Mouse (Mus musculus) testis, adult 10 weeks (tissue): ENCODE measurements around the gene Cdv3. TPM values are rescaled to one million over a fixed set of nuclear protein-coding genes. Genes with fewer than 3 reads are reported as not detected.

Experiments
- polyA plus RNA-seq: library from polyadenylated mRNA; stranded (reverse); fragments of 350-450 nt; fragmentation: Illumina TruSeq; extraction: RNeasy Lipid Tissue Mini Kit (QIAGEN cat#74804); gene quantifications from one replicate; pipeline ENCODE4 v1.2.3, GENCODE M21; 2014; ENCODE audit warnings: low read depth, low replicate concordance

The Cdv3 gene
- polyA plus RNA-seq, result 498 TPM

DNA sequence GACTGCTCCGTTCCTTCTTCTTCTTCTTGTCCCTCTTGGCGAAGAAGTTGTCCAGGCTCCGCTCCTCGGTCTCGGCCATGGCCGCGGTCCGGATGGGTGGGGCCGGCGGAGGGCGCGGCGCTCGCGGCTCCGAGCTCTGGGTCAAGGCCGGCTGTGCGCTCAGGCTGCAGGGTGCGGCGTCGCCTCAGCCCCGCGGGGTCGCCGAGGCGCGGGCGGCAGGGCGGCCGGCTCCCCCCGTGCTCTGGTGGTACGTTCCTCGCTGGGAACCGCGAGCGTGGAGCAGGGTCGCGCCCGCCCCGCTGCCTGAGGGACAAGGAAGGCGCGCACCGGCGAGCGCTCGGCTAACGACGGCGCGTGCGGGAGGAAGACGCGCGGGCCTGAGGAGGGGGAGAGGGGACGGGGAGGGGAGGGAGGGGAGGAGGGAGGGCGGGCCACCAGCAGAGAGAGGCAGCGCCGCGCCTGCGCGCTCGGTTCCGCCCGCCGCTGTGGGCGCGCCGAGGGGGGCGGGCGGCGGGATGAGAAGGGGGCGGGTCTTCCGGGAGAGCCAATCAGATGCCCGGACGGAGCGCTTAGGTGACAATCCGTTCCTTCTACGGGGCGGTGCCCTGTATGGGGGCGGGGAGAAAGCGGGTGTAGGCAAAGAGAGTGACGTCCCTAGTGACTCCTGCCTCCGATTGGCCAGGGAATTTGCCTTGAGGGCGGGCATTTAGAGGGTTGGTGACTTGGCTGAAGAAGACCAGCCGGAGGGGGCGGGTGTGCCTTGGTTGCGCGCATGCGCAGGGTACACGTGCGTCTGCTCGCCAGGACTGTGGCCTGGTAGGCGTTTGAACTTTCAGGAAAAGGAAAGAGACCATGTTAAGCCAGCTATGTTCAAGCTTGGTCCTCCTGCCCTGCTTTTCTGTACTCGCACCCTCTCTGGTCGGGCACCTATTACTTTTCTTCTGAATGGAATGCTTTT, at the start of gene Cdv3:
Gene Cdv3 (minus strand): TSS at position 551 of the 958 bp plus-strand sequence.

DNA sequence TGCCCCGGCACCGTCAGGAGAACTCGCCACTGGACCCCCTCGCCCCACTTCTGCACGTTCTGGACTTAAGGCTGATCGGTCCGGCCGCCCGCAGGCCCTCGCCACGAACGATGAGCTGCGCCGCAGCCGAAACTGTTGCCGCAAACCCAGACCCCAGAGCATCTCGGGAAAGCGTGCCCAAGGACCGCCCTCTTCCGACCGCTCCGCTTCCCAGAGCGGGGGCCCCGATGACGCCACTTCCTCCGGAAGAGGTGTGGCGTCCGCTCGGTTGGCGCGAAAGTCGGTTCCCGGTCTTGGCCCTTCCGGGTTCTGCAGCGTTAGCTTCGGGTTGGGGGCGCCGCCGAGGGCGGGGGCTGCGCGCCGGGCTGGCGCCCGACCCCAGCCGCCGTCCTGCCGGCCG, 60.7 kb downstream of the Cdv3 start, which contains the start of the genes 1300017J02Rik and Topbp1:
Gene 1300017J02Rik (minus strand): TSS at position 156 of the 400 bp plus-strand sequence.
Gene Topbp1 (plus strand): TSS at position 289 of the 400 bp plus-strand sequence.

Other genes starting within 250 kb of the Cdv3 start
- gene Srprb, start 163.7 kb downstream of the Cdv3 start, polyA plus RNA-seq, result 9.0 TPM
- 4.4 TPM for gene Gm20425, start 135.5 kb downstream of the Cdv3 start, polyA plus RNA-seq
- gene Trf, start 135.4 kb downstream of the Cdv3 start, polyA plus RNA-seq, result 28.4 TPM
- 23.1 TPM for gene 1300017J02Rik, start 60.8 kb downstream of the Cdv3 start, polyA plus RNA-seq
- gene Topbp1, start 60.6 kb downstream of the Cdv3 start, polyA plus RNA-seq, result 82.5 TPM
- gene Bfsp2, start 114.6 kb upstream of the Cdv3 start, polyA plus RNA-seq, result not detected